Mouse (Mus musculus): ENCODE data around the gene C1rl. TPM values are rescaled to one million over a fixed set of nuclear protein-coding genes. Genes with fewer than 3 reads are reported as not detected.

Gene C1rl
- total RNA-seq (2015; ENCODE audit: low replicate concordance): 0.38 and 2.1 TPM in 2 replicates
- 2.7 and 3.6 TPM in 2 replicates for total RNA-seq (2017; ENCODE audit: low replicate concordance)

- ATAC-seq (replicated peaks; ENCODE audit: low FRiP score, poor library complexity, severe bottlenecking): peak; percentile 87
Measured at GRCm38 (mm10) chr6:124492842-124493561, at the start of gene C1rl. Gene C1rl (plus strand): TSS chr6:124493113.

- no peak for ATAC-seq (replicated peaks; ENCODE audit: low FRiP score, poor library complexity, severe bottlenecking)
Measured at GRCm38 (mm10) chr6:124443338-124443737, 49.6 kb upstream of the C1rl start.

GRCm38 (mm10) chr6:124446024-124446423 is 46.9 kb upstream of the C1rl start:
- ATAC-seq (replicated peaks; ENCODE audit: low FRiP score, poor library complexity, severe bottlenecking): no peak

DNA sequence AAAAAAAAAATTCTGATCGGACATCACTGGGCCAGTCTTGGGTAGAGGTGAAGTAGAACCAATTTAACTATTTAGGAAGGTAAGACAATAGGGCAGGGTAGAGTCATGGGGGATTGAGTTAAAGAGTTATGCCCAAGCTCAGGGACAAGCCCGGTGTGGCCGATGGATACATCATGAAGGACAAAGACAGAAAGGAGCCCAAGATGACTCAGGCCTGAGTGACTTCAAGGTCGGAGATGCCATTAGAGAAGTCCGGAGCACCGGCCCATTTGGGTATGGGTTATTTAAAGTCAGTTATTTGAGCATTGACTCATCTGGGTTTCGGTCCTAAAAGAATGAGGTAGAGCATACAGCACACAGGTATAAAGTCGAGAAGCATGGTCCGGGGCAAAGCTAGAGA is 46.5 kb upstream of the C1rl start:
- no peak for ATAC-seq (replicated peaks; ENCODE audit: low FRiP score, poor library complexity, severe bottlenecking)

GRCm38 (mm10) chr6:124447356-124447755 is 45.6 kb upstream of the C1rl start:
- no peak for ATAC-seq (replicated peaks; ENCODE audit: low FRiP score, poor library complexity, severe bottlenecking)

GRCm38 (mm10) chr6:124448186-124448852 is 44.6 kb upstream of the C1rl start:
- 0 out of 2 replicates have a peak, but pooled peaks have one; percentile 59 for ATAC-seq (replicated peaks; ENCODE audit: low FRiP score, poor library complexity, severe bottlenecking)

GRCm38 (mm10) chr6:124448959-124449667 is 43.8 kb upstream of the C1rl start:
- no peak for ATAC-seq (replicated peaks; ENCODE audit: low FRiP score, poor library complexity, severe bottlenecking)

GRCm38 (mm10) chr6:124449668-124450383 is 43.1 kb upstream of the C1rl start:
- no peak for ATAC-seq (replicated peaks; ENCODE audit: low FRiP score, poor library complexity, severe bottlenecking)

DNA sequence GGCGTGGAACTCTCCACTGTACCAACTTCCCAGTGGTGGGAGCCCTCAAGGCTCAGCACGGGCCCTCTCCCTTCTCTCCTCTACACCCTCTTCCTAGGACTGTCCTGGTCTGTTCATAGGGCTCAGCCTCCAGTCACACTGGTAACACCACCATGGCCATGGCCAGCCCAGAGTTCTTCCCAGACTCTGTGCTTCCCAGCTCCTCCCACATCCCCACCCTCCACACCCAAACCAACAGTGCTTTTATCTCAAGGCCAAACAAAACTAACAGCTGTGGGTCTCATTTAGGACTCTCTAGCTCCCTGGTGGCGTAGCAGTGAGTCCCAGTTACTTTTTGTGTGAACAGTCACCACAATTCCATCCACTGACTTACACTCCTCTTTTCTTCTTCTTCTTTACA is 40.9 kb upstream of the C1rl start:
- ATAC-seq (replicated peaks; ENCODE audit: low FRiP score, poor library complexity, severe bottlenecking): peak; percentile 60

DNA sequence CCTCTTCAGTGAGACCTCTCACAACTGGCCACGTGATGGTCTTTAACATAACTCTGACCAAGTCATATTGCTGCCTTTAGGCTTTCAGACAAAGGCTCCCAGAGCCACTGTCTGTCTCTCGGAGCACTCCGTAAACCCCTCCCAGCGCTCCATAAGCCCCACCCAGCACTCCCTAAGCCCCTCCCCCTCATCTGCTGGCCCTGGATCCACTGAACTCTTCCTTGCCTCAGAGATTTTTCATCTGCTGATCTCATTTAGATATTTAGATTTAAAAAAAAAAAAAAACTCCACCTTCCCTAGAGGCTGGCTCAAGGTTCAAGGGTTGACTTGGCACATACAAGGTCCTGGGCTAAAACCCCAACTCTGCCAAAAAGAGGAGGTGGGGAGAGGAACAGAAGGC is 39.2 kb upstream of the C1rl start:
- ATAC-seq (replicated peaks; ENCODE audit: low FRiP score, poor library complexity, severe bottlenecking): no peak

DNA sequence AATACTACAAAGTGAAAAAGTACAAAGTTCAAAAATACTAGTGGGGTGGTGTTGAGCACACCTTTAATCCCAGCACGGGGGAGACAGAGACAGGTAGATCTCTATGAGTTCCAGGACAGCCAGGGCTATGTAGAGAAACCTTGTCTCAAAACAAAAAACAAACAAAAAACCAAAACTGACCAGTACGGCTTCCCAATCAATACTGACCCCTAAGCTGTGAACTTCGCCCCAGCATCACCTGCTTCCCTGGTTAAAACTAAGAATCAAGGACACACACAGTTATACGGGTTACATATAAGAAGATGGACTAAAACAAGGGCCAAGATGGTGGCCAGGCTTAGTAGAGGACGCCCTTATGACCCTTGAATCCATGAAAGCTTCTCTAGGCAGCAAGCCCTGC is 36.7 kb upstream of the C1rl start:
- no peak for ATAC-seq (replicated peaks; ENCODE audit: low FRiP score, poor library complexity, severe bottlenecking)

DNA sequence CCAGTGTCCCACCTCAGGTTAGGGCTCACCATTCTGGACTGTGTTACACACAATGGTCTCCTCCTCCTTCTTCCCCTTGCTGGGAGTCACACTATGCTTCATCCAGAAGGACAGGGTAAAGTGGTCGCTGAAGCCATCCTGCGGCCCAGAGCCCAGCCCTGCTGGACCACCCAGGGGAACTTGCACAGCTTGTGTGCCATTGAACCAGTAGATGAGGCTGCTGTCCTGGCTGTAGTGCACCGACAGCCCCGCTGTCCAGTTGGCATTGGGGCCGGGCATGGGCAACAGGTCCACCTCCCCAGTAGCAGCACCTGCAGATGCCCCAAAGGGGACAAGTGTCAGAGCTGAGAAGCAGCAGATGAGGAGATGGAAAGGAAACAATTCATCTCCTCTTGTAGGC is 35.1 kb upstream of the C1rl start:
- no peak for ATAC-seq (replicated peaks; ENCODE audit: low FRiP score, poor library complexity, severe bottlenecking)

DNA sequence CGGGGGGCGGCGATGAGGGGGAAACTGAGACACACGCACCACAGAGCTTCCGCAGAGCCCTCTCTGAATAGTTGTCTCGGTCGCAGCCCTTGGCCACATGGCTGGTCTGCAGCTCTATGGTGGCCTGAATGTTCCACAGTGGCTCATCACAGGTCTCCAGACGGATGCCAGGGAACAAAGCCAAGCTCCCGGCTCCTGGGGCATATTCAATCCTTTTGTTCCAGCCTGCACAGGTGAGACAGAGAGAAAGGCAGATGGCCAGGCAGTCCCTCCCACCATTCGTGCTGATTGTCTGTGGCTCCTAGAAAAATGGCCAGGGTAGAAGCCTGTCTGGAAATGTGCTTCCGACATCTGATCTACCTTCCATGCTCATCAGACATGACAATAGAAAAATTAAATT is 34.4 kb upstream of the C1rl start:
- no peak for ATAC-seq (replicated peaks; ENCODE audit: low FRiP score, poor library complexity, severe bottlenecking)

- ATAC-seq (replicated peaks; ENCODE audit: low FRiP score, poor library complexity, severe bottlenecking): no peak
Measured at GRCm38 (mm10) chr6:124459388-124459787, 33.5 kb upstream of the C1rl start.

GRCm38 (mm10) chr6:124463881-124464291 is 29.0 kb upstream of the C1rl start:
- ATAC-seq (replicated peaks; ENCODE audit: low FRiP score, poor library complexity, severe bottlenecking): no peak

GRCm38 (mm10) chr6:124464305-124465271 is 28.3 kb upstream of the C1rl start, which contains the start of gene Clstn3:
Gene Clstn3 (minus strand): TSS chr6:124464794.
- ATAC-seq (replicated peaks; ENCODE audit: low FRiP score, poor library complexity, severe bottlenecking): peak; percentile 93

GRCm38 (mm10) chr6:124465299-124465698 is 27.6 kb upstream of the C1rl start:
- no peak for ATAC-seq (replicated peaks; ENCODE audit: low FRiP score, poor library complexity, severe bottlenecking)

GRCm38 (mm10) chr6:124465729-124466128 is 27.2 kb upstream of the C1rl start:
- ATAC-seq (replicated peaks; ENCODE audit: low FRiP score, poor library complexity, severe bottlenecking): no peak

GRCm38 (mm10) chr6:124471121-124471520 is 21.8 kb upstream of the C1rl start:
- ATAC-seq (replicated peaks; ENCODE audit: low FRiP score, poor library complexity, severe bottlenecking): no peak

All from erythroblast, adult 5-6 weeks (primary cell).